Mouse (Mus musculus): Measurements from ENCODE around the gene Hes7.
A peak's percentile ranks its signal among the peaks of the same experiment; 100 is the strongest.
"Not testable (repeated sequence)": the region's sequence is repeated elsewhere in the genome, so short reads cannot be mapped to it uniquely, and the experiment has no call there.

Gene Hes7

DNA sequence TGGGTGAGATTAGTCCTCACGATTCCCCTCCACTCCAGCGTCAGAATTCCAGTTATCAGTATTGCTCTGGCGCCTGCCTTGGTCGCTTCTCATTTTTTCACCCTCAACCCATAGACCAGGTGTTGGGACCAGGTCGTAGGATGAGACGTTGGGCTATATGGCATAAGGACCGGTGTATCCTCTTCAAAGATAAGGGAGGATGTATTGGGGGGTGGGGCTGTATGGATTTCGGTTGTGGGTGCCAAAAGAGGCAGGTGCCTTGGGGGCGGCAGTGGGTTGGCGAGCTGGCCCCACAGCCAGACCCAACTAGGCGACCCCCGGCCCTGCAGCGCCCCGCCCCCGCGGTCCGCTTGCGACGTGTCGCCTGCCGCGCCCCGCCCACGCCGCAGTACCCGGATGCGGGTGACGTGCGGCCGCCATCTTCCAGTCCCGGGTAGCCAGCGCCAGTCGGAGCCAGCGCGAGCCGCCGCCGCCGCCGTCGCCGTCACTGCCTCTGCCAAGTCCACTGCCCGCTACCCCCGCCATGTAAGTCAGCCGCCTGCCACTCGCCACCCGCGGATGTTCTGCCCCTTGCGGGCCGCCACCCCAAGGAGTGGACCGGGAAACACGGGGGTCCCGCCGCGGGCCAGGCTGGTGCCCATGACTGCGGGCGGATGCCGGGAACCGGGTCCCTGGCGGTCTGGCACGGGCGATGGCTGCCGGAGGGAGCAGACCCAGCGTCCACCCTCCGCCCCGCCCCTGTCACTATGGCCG lies 31.9 kb upstream of the Hes7 start, which contains the start of gene Vamp2:
Vamp2 (plus strand) TSS at position 388 of the 753 bp plus-strand sequence.
- peak; percentile 91 for DNase-seq (ENCODE audit: low spot score)

- DNase-seq (ENCODE audit: low spot score): no peak
These were observed 31.2 kb upstream of the Hes7 start for GRCm38 (mm10) chr11:69088856-69089615.

- no peak for DNase-seq (ENCODE audit: low spot score)
These were observed 30.5 kb upstream of the Hes7 start for GRCm38 (mm10) chr11:69089616-69090290.

DNA sequence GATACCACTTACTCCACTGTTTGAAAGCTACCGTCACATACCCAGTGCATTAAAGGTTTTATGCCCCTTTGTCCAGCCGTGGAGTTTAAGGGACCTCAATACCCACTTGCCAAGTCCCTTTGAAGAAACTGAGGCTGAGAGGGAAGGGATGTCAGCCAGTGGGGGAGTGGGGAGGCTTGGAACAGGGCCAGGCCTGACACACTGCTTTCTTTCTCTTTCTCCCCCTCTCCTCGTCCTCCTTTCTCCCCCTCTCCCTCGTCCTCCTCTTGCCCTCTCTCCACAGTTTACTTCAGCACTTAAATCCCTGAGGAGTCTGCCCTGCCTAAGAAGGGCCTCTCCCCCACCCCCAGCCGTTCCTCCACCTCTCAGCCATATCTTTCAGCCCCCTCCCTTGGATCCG lies 29.8 kb upstream of the Hes7 start:
- DNase-seq (ENCODE audit: low spot score): no peak

- no peak for DNase-seq (ENCODE audit: low spot score)
These were observed 28.4 kb upstream of the Hes7 start for GRCm38 (mm10) chr11:69091566-69092385.

DNA sequence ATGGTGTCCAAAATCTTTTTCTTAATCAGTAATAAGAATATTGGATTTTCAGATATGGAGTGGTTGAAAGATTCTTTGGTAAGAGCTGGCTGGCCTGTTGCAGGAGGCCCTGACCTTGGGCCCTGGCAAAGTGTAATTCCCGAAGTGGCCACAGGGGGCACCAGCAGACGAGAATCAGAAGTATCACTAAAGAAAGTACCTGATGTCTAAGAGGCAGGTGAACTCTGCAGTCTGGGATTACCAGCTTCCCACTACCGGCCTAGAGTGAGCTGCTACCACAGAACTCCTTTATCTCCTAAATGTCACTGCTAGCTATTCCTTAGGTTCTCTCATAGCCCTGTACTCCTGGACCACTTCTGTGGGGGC lies 27.8 kb upstream of the Hes7 start:
- peak; percentile 86 for DNase-seq (ENCODE audit: low spot score)

- no peak for DNase-seq (ENCODE audit: low spot score)
These were observed 27.3 kb upstream of the Hes7 start for GRCm38 (mm10) chr11:69092871-69093270.

- DNase-seq (ENCODE audit: low spot score): not testable (repeated sequence)
These were observed 26.3 kb upstream of the Hes7 start for GRCm38 (mm10) chr11:69093856-69094255.

DNA sequence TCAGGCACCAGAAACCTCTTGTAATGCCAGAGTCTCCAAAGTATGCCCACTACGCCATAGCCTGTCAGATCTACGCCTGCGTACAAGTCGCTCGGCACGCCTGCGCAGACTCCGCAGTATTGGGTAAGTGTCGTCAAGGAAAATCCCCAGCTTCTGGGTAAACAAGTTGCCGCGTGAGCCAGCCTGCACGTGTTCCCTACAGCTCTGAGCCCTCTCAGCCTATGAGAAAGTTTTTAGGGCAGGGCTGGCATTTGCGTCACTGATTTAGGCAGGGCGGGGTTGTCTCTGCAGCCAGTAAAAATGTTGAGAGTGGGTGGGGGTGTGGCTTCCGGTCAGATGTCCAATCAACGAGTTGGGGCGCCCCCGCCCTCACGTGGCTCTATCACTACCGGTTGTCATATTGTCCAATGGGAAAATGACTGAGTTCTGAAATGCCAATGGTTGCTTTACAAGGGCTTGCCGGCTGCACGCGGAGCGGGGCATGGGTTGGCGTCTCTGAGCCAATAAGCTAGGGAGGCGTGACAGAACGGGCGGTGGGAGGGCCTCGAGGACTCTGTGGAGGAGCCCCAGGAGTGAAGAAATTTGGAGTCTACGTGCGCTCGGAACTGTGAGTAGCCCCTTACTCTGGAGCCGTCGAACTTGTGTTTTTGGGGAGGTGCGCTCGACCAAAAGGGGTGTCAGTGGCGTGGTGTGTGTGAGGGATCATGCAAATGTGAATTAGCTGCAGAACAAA lies 25.3 kb upstream of the Hes7 start, which contains the start of gene Per1:
Per1 (plus strand) TSS at position 521 of the 733 bp plus-strand sequence.
- DNase-seq (ENCODE audit: low spot score): peak; percentile 97

DNA sequence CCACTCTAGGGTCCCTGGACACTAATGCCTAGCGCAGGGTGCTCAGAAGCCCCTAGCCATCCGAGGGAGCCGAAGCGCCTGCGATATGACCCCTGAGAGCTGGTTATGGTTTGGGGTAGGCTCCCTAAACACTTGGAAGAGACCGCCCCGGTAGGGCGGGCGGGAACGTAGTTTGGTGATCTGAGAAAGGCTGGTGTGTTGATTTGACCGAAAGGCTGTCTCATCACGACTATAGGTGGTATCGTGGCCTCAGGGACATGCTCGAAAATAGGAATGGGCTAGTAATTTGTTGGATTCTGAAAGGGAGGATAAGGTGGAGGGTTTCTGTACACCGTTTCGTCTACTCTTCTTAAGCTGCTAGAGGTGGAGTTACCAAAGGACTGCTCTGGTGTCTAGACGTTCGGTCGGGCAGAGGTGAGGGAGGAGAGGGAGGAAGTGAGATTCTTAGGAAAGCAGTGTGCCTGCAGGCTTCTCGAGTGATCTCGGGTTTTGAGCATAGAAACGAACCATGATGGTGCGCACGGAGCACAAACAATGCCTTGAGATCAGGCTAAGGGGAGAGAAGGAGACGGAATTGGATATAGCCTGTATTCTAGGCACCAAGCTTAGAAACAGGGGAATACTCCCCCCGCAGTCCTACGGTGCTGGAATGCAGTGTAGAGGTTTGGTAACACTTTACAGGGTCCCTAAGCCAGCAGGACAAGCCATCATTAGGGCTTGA lies 24.5 kb upstream of the Hes7 start:
- no peak for DNase-seq (ENCODE audit: low spot score)

- no peak for DNase-seq (ENCODE audit: low spot score)
These were observed 23.7 kb upstream of the Hes7 start for GRCm38 (mm10) chr11:69096360-69096986.

DNA sequence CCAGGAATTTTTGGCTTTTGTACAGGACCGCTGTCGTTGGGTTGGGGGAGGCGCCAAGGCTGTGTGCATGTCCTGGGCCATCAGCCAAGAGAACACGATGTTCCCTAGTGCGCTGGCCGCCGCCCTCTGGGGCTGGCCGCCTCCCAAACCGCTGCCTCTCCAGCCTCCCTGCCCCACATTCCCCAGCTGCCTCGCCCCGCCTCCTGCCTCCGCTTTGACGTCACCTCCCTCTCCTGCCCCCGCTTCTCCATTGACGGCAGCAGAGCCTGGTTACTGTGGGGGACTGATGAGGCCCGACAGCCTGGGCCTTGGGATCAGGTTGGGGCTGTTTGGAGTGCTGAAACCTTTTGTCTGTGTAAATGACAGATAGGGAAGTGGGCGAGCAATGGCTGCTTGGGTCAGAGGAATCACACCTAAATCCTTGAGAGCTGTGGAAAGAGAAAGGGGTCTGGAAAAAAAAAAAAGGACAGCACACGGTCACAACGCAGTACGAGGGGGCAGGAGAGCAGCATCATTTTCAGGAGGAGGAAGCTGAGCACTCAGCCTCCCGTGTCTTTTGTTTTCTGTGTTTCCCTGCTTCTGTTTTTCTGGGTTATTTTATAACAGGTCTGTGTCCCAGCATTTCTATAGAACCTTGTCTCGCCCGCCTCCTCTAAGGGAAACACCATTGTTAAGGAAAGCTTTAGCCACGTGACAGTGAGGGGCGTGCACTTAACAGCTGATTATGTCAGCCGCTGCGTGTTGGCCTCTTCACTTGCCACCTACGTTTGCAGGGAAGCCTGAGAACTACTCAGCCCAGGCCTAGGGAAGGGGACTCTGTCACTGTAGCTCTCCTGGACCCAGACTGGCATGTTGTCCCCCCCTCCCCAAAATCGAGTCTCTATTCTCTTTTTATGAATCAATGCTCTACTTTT lies 23.0 kb upstream of the Hes7 start:
- DNase-seq (ENCODE audit: low spot score): peak; percentile 99

GRCm38 (mm10) chr11:69098039-69098761 lies 22.0 kb upstream of the Hes7 start:
- no peak for DNase-seq (ENCODE audit: low spot score)

- peak; percentile 95 for DNase-seq (ENCODE audit: low spot score)
These were observed 21.5 kb upstream of the Hes7 start for GRCm38 (mm10) chr11:69098762-69099091.

- DNase-seq (ENCODE audit: low spot score): peak; percentile 72
These were observed 20.9 kb upstream of the Hes7 start for GRCm38 (mm10) chr11:69099177-69099914.

DNA sequence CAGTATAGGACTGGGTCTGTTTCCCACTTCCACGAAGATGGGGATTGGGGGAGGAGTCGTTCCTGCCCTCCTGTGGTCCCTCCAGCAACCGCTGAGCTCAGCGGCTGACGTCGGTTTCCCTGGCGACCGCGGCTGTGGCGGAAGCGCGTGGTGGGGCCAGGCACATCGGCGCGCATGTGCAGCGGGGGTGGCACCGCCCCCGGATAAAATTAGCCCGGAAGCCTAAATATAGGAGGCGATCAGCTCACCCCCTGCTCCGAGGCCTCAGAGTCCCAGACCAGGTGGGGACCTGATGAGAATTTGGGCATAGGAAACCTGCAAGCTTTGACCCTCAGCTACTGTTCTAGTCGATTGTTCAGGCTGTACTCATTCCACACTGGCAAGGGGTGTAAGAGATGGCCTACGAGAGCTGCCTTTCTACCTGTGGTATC lies 20.3 kb upstream of the Hes7 start:
- DNase-seq (ENCODE audit: low spot score): peak; percentile 90

- no peak for DNase-seq (ENCODE audit: low spot score)
These were observed 19.4 kb upstream of the Hes7 start for GRCm38 (mm10) chr11:69100639-69101360.
